Mouse (Mus musculus): ENCODE measurements around the gene Cnksr1.

Cnksr1 gene

GRCm38 (mm10) chr4:134252911-134253721 lies 14.9 kb upstream of the Cnksr1 start:
- DNase-seq: peak; percentile 59 to 62

- peak; percentile 42 to 59 for DNase-seq
These were observed 14.1 kb upstream of the Cnksr1 start for GRCm38 (mm10) chr4:134252131-134252910.

GRCm38 (mm10) chr4:134251241-134252130 lies 13.3 kb upstream of the Cnksr1 start:
- DNase-seq: peak in 1 of 2 experiments; percentile 54

- no peak for DNase-seq
These were observed 12.7 kb upstream of the Cnksr1 start for GRCm38 (mm10) chr4:134250930-134251240.

GRCm38 (mm10) chr4:134250116-134250929 lies 12.1 kb upstream of the Cnksr1 start:
- DNase-seq: no peak

GRCm38 (mm10) chr4:134249651-134250050 lies 11.5 kb upstream of the Cnksr1 start:
- DNase-seq: peak; percentile 64 to 93

GRCm38 (mm10) chr4:134246719-134247258 lies 8.6 kb upstream of the Cnksr1 start, which contains the start of gene Gm30191:
Gm30191 (plus strand) TSS chr4:134246935.
- peak in 1 of 2 experiments; percentile 42 for DNase-seq

GRCm38 (mm10) chr4:134246256-134246655 lies 8.1 kb upstream of the Cnksr1 start:
- DNase-seq: peak in 1 of 2 experiments; percentile 56

GRCm38 (mm10) chr4:134245148-134245843 lies 7.1 kb upstream of the Cnksr1 start, which contains the start of gene Zfp593:
Zfp593 (minus strand) TSS chr4:134245592.
- DNase-seq: peak; percentile 95 to 98

GRCm38 (mm10) chr4:134243516-134244250 lies 5.5 kb upstream of the Cnksr1 start, which contains the start of gene E130218I03Rik:
E130218I03Rik (plus strand) TSS chr4:134243662.
- no peak for DNase-seq

- DNase-seq: no peak
These were observed 487 bp upstream of the Cnksr1 start for GRCm38 (mm10) chr4:134238686-134239085.

- no peak for DNase-seq
These were observed 469 bp downstream of the Cnksr1 start for GRCm38 (mm10) chr4:134237582-134238278.

GRCm38 (mm10) chr4:134234876-134235275 lies 3.3 kb downstream of the Cnksr1 start:
- no peak for DNase-seq

- DNase-seq: peak; percentile 51 to 64
These were observed 7.8 kb downstream of the Cnksr1 start for GRCm38 (mm10) chr4:134230431-134230830.

- DNase-seq: no peak
These were observed 11.0 kb downstream of the Cnksr1 start, which contains the start of gene Catsper4 for GRCm38 (mm10) chr4:134227194-134227593. Catsper4 (minus strand) TSS chr4:134227383.

- peak; percentile 35 to 57 for DNase-seq
These were observed 15.2 kb downstream of the Cnksr1 start for GRCm38 (mm10) chr4:134222793-134223600.

GRCm38 (mm10) chr4:134206488-134207053 lies 31.6 kb downstream of the Cnksr1 start:
- DNase-seq: no peak

GRCm38 (mm10) chr4:134203340-134203896 lies 34.8 kb downstream of the Cnksr1 start:
- no peak for DNase-seq

All from kidney, postnatal 36 days (tissue).